Mouse (Mus musculus) heart, postnatal 14 days (tissue): ENCODE data around the gene Gm20441. TPM values are rescaled to one million over a fixed set of nuclear protein-coding genes. Genes with fewer than 3 reads are reported as not detected.

Source experiments
- DNase-seq, 2 experiments: peaks; one replicate each; pipeline ENCODE4 v3.0.0; 2021 to 2022
- intact Hi-C: fragments of 180-260 bp; cut with DNase I; formaldehyde crosslinking; loops from one replicate; pipeline ENCODE4 v1.15.1; 2025
- long read RNA-seq, 2 experiments: library from polyadenylated mRNA; stranded (forward); transcript quantifications; one replicate each; pipeline ENCODE4 v2.0.0; 2021
- total RNA-seq, 2 experiments: library from RNA; stranded (reverse); gene quantifications; 2 replicates each; pipeline ENCODE4 v1.2.3; 2021

Gm20441 gene
- not detected for total RNA-seq
- long read RNA-seq, experiment 1, result 0 reads
- long read RNA-seq, experiment 2, result 0 reads

DNA sequence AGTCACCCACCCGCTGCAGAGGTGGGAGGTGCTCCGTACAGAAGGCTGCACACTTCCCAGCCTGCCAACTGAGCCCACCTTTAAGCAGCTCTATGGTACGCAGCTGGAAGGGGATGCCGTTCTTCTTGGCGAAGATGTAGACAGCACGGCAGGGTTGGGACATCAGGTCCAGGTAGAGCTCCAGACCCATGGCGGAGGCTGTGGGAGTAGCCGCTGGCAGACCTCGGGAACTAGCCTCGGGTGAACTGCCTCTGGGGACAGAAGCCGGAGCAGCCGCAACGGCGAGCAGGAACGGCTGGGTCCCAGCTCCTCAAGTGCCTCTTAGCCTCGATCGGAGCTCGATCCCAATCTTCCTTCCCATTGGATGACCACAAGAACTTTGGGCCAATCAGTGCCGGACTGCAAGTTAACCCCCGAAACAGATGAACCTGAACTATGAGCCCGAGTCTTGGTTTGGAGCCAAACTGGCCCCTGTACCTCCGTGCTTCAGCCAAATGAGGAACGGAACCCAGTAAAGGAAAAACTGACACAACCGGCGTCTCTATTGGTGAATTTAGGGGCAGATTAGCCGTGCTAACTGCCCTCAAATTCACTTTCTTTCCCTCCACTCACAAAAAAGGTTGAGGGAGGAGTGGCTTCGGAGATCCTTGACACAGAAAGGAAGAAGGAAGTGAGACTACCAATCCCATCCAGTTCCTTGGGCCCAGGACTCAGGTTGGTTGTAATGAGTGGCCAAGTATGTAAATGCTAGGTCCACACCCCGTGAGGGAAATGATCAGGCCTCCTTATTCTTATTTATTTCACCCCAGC is at the start of gene Gm20441, which contains the start of gene Gstt3:
Gene Gm20441, minus strand, starts transcription at position 186 of the 810 bp plus-strand sequence.
Gene Gstt3, minus strand, starts transcription at position 646 of the 810 bp plus-strand sequence.
- intact Hi-C loops, result no loop called here
- peak; percentile 62 to 63 for DNase-seq

DNA sequence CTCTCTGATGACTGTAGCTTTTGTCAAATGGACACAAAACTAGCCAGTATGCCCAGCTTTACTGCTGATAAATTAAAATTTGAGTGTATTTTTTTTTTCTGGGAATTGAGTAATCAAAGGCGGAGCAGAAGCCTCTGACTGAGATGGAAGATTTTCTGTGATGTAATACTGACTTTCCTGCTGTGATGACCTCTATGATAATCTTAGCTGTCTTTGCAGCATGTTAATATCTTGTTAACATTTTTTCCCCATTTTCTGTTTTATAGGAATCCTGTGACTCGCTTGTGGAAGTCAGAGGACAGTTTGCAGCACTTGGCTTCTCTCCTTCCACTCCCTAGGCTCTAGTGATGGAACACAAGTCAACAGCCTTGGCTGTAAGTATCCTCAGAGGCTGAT is 49.5 kb upstream of the Gm20441 start:
- intact Hi-C loops, result loop anchor here (5.0 kb wide), 2 partner anchors 58 to 88 kb away; partner anchors contain the start of gene Ddt
- DNase-seq, result no peak

DNA sequence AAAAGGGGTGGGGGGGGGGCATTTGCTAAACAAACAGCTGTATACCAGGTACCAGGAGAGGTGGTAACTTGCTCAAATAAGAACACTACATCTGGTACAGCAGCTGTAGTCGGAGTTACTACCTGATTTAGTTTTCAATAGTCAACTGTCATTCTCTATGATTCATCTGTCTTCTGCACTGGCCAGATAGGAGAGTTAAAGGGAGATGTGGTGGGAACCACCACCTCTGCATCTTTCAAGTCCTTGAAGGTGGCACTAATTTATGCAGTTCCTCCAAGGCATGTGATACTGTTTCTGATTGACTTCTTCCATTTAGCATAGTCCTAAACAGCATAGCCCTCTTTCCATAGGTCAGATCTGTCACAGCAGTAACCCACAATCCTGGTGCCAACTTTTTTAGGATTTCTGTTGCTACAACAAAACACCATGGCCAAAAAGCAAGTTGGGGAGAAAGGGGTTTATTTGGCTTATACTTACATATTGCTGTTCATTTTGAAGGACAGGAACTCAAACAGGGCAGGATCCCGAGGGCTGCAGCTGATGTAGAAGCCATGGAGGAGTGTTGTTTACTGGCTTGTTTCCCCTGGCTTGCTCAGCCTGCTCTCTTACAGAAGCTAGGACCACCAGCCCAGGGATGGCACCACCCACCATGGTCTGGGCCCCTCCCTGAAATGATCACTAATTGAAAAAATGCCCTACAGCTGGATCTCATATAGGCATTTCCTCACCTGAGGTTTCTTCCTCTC is 48.9 kb upstream of the Gm20441 start:
- no peak for DNase-seq
- intact Hi-C loops, result loop anchor here (5.0 kb wide), 2 partner anchors 57 to 87 kb away; partner anchors contain the start of gene Ddt

DNA sequence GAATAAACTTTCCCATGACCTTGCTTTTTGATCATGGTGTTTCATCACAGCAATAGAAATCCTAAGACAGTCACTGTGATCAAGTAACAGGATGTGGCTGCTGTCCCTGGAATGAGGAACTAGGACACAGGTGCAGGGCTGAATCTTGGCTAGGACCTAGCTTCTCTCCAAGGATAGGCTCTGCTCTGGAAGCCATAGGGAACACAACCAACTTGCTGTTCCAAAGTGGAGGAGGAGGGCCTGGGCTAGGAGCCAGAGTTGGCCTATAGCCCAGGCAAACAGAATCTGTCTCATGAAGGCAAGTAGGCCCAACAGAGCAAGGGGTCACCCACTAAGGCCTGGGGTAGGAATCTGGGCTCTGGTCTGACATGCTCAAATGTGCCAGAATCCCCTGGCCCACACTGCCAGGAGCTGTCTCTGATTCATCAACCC is 47.8 kb upstream of the Gm20441 start:
- intact Hi-C loops, result no loop called here

DNA sequence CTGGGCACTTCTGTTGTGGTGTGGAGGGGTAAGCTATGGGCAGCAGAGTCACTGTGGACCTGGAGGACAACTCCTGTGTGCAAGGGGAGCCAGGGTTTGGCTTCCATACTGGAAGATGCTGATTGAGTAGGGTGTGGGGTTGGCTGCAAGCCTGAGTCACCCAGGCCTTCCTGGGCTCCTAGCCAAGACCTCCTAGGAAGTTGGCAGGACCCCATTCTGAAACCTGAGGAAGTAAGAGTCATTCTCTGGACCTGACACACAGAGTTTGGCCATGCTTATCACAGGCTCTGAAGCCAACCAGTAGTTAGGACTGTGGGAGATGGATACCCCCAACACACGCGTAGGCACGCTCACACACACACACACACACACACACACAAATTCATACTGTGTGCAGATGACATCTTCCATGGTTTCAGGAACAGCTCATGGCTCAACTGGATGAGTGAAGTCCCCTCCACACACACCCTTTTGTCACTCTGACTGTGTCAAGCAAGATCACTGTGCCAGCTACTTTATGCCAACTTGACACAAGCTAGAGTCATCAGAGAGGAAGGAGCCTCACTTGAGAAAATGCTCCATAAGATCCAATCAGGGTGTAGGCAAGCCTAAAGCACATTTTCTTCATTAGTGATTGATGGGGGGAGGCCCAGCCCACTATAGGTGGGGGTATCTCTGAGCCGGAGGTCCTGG is 47.1 kb upstream of the Gm20441 start:
- DNase-seq, result peak; percentile 34 to 59
- intact Hi-C loops, result no loop called here

More for the DNA sequence above, 47.8 kb upstream of the Gm20441 start:
- DNase-seq, result peak; percentile 55 to 68

DNA sequence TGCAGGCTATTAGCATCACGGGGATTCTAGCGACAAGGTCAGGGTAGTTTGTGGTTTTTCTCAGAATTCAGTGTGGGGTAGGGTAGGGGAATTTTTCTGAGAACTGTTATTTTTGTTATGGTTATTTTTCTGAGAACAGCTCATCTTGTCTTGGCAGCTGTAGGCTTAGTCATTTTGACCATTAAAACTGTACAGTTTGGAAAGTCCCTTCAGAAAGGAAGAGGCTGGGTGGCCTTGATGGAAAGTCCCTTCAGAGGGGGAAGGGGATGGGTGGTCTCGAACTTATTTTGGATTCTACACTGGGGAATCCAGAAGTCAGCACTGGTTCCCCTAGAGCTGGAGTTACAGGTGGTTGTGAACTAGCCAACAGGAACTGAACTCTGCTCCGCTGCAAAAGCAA is 43.8 kb upstream of the Gm20441 start:
- intact Hi-C loops, result no loop called here
- no peak for DNase-seq

DNA sequence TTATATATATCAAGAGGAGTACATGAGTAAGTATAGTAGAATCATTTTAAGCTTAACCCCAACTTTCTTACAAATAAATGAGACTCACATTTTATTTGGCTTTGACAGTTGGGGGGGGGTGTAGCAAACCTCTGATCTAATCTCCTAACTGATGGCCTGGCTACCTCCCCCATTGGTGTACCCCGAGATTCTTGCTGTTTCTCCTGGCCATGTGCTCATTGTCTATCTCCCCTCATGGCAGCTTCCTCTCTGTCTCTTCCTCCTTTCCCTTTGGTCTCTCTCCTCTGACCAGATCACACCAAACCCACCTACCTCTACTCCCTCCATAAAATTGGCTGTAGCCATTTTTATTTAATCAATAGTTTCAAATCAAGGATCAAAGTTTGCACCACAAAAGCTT is 43.0 kb upstream of the Gm20441 start:
- no peak for DNase-seq
- intact Hi-C loops, result no loop called here

DNA sequence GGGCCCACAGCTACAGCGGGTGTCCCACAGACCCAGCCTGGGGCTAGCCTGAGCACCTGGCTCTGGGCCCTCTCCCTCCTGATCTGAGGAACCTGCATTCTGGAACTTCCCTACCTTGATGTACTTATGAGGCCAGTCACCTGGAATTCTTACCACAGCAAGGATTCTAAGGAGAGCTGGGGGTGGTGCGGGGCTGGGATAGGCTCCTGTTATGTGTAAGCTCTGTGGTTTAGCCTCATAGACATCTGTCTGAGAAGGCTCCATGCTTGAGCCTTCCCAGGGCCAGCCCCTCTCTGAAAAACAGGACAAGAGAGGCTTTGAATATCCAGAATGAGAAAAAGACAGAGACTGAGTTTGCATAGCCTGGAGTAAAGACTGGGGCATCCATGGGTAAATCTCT is 41.7 kb upstream of the Gm20441 start, which contains the start of gene Gstt4:
Gene Gstt4, minus strand, starts transcription at position 101 of the 400 bp plus-strand sequence.
- no peak for DNase-seq
- intact Hi-C loops, result no loop called here

DNA sequence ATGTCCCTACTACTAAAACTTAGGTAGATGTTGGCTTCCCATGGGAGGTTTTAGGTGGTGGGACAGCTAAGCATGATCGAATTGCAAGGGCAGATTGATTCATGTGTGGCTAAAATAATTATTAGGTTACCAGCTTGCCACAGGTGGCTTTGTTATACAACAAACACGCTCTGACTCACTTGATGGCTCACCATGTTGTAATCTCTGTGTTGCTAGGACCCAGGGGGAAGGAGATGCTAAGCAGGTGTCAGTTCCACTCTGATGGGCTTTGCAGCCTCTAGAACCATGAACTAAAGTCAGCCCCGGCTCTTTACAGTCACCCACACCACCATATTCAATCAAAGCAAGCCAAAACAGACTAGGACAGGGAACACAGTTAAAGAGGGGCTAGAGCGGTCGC is 39.1 kb upstream of the Gm20441 start:
- no peak for DNase-seq
- intact Hi-C loops, result no loop called here

DNA sequence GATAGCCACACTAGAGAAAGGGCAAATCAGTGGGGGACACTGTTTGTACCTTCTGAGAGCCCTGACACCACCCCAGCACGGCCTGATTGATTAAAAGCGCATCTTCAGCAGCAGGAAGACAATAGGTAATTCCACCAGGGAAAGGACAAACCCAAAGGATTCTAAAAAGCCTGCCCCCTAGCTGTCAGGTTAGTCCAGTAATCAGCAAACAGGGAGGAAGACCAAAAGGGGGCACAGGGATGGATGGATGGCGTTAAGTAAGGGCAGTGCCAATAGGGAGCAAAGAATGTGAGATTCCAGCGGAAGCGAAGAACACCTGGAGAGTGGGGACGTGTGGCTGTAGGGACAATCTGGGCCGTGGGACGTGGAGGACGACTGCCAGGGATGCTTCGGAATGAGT is 37.9 kb upstream of the Gm20441 start:
- DNase-seq, result no peak
- intact Hi-C loops, result no loop called here

DNA sequence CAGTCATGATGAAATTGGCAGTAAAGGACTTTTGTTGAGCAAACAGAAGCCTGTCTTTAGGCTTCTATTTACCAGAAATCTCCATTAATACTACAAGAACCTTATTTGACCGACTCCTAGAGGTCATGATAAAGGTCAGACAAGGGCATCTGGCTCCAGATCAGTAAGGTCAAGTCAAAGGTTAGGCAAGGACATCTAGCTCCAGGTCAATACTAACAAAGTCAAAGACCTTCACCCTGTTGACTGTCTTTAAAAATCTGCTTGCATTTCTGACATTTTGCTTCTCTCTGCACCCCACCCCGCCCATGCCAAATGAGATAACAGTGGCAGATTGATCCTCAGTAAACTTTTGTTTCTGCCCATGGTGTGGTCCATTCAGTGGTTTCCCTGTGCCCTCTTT is 23.5 kb upstream of the Gm20441 start:
- intact Hi-C loops, result no loop called here
- DNase-seq, result no peak

DNA sequence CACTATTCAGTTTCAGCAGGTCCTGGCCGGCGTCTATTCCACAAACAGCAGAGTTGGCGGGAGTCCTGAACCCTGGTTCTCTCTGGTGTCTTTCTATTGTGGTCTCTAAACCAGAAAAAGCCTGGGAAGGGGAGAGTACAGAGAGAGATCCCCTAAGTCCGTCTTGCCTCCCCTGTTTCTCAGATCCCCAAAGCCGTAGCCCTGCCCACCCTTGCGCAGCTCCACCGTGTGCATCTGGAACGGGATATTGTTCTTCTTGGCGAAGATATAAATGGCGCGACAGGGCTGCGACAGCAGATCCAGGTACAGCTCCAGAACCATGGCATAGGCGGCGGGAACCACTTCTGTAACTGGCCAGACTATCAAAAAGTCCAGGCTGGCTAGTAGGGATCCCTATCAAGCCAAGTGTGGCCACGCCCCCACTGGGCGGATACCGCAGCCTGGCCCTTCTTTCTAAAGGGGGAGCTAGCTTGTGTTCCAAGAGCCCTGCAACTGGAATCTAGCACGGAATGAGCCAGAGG is 17.5 kb upstream of the Gm20441 start, which contains the start of gene Gstt1:
Gene Gstt1, minus strand, starts transcription at position 409 of the 521 bp plus-strand sequence.
- intact Hi-C loops, result no loop called here
- peak; percentile 64 to 74 for DNase-seq

DNA sequence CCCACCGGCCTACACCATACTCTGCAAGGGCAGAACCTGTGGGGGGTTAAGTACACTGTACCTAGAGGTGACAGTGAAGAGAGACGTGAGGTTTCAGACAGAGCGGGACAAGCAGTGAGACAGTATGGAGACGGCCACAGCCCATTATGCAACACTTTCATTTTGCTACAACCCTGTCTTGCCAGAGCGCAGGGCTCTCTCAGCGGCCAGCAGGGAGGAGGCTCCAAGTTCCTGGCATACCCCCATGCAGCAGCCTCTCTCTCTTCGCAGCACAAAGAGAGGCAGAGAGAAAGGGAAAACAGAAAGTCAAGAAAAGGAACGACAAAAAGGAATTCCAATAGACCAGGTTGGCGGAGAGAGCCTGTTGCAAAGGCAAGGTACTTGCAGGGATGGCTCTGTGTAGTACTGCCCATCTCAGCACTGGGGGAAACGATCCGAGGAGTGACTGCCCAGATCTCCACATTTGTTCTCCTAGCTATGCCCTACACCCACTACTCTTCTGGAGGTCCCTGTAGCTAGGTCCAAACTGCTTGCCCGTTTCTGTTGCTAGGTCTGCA is 16.9 kb upstream of the Gm20441 start:
- DNase-seq, result peak; percentile 59 to 60
- intact Hi-C loops, result no loop called here

DNA sequence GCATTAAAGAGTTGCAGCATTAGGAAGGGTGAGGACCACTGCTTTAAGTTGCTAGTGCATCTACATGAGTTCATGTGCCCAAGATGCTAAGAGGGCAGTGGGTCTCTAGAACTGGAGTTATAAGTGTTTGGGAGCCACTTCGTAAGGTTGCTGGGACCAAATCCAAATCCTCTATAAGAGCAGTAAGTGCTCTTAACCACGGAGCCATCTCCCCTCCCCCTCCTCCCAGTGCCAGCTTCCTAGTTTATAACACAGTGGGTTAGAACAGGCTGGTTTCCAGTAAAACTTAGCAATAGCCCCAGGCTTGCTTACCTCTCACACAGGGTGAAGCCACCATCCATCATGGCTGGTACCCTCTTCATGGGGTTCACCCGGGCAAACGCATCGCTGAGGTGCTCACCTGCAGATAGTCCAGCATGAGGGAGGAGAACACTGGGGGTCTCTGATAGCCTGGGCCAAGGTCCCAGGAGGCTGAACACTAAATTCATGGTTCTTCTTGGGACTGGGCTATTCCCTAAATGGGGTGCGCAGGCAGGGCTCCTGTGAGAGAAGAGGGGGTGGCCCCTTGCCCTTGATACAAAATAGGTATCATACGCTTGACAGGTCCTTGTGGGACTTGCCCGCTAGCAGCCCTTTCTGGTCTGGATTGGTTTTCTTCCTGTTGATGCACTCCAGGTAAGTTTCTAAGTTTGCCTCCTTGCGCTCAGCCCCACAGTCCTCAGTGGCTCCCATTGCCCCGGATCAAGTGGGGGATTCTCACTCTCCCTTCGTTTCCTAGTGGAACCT is 16.2 kb upstream of the Gm20441 start:
- no peak for DNase-seq
- intact Hi-C loops, result no loop called here

DNA sequence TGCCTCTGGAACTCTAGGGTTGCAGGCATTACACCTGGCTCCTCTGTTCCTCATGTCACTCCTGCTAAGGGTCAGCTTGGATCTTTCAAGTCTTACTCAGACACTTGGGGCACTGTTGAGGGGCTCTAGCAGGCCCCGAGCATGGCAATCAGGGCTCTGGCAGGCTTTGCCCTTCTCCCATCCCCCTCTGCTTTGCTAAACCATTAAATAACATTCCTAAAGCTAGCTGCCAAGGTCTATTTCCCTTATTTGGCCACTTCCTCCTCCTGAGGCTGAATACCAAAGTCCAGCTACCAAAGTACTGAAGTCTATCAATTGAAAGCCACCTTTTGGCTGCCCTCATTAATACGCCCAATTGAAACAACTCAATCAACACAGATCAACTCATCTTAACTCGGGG is 14.1 kb upstream of the Gm20441 start:
- DNase-seq, result no peak

DNA sequence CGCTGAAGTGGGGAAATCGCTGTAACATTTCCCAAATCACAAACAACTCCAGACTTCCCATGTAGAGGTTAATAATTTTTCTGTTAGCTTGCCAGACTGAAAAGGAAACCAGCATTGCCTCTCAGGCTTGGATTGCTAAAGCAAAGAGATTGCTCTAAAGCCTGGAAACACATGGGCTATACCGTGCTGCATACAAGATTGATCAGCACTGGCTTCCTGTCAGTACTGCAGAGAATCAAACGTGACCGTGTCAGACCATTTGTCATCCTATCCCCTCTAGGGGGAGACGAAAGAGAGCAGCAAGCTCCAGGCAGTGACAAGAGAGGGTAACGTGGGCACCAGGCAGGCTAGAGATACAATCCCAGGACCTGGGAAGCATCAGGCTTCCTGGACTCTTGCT is 10.0 kb upstream of the Gm20441 start:
- DNase-seq, result no peak
- intact Hi-C loops, result no loop called here

More for the DNA sequence above, 14.1 kb upstream of the Gm20441 start:
- intact Hi-C loops, result no loop called here

DNA sequence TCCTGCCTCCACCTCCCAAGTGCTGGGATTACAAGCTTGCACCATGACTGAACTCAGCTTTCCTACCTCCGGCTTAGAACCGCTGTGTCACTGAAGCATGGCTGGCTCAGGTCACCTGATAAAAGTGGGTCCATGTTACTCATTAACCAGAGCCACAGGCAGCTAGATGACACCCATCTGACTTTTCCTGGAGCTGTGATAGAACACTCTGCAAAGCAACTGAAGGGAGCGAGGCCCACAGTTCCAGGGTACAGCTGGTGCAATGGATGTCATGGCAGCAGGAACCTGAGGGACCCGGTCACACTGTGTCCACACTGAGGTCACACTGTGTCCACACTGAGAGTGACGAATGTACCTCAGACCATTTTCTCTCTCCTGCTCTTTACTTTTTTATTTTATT is 9.1 kb upstream of the Gm20441 start:
- intact Hi-C loops, result no loop called here
- no peak for DNase-seq

DNA sequence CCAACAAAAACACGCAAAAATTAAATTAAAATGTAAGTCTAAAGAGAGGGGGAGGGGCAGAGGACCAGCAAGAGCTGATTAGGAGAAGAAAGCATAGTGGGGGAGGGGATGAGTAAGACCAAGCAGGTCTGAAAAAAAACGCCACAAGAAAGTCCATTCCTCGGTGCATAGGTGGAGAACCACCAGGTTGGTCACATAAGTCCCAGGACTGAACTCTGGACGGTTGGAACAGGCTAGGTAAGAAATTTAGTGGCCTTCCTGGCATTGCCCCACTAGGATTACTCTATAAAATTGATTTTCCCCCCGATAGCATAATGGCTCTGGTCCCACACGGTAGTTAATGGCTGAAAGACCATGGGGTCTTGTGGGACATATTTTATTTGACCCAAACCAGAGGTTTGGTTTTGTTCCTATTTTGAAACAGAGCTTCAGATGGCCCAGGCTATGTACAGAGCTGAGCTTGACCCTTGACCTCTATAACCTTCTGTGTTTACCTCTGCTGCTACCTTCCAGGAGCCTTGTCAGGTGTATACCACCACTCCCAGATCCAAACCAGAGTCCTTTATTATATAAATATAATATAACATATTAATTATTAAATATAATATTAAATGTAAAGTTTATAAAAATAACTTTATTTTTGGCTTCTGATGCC is 8.5 kb upstream of the Gm20441 start:
- intact Hi-C loops, result no loop called here

DNA sequence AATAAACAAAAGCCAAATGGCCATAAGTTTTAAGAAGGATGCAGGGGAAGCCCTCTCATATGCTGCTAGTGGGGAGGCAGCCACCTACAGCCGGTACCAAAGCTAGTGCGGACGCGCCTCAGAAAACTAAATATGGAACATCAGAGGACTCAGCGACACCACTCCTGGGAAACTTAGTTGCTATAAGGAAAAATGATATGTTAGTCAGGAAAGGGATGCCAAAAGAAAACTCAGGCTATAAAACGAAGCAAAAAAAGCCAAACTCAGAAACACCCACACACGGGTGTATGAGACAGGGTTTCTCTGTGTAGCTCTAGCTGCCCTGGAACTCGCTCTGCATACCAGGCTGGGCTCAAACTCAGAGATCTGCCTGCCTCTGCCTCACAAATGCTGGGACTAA is 7.5 kb upstream of the Gm20441 start:
- DNase-seq, result no peak
- intact Hi-C loops, result no loop called here

More for the DNA sequence above, 8.5 kb upstream of the Gm20441 start:
- no peak for DNase-seq
